Mouse (Mus musculus) thymus, postnatal 0 days (tissue): ENCODE measurements around the gene Lrba. TPM values are rescaled to one million over a fixed set of nuclear protein-coding genes. Genes with fewer than 3 reads are reported as not detected.

Experiments used
- DNase-seq: peaks from one replicate; pipeline ENCODE4 v3.0.0-alpha.2; 2015; ENCODE audit warnings: low spot score
- polyA plus RNA-seq: library from polyadenylated mRNA; unstranded; fragments of >200 nt; fragmentation: Nextera tagmentation; extraction: Ambion mirVana; gene quantifications from 2 replicates; pipeline ENCODE4 v1.2.1, GENCODE M21; 2015

Lrba gene
- polyA plus RNA-seq, 1 experiment from 2014 or later, result 4.4 TPM

DNA sequence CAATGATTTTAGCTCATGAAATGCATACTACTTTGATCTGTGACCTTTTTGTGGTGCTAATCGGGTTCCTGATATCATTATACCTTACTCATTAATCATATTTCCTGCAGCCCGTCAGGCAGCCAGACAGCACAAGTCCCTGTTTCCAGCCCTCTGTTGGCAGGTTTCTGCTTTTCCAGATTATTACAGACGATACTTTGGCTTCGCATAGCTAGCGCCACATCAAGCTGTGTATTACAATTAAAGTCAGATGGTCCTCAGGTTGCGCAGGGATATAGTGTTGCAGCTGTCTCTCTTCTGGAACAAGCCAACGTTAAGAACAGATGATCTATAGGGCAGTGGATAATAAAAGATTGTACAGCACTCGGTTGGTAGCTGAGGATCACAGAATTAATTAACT lies 443.7 kb downstream of the Lrba start:
- no peak for DNase-seq

DNA sequence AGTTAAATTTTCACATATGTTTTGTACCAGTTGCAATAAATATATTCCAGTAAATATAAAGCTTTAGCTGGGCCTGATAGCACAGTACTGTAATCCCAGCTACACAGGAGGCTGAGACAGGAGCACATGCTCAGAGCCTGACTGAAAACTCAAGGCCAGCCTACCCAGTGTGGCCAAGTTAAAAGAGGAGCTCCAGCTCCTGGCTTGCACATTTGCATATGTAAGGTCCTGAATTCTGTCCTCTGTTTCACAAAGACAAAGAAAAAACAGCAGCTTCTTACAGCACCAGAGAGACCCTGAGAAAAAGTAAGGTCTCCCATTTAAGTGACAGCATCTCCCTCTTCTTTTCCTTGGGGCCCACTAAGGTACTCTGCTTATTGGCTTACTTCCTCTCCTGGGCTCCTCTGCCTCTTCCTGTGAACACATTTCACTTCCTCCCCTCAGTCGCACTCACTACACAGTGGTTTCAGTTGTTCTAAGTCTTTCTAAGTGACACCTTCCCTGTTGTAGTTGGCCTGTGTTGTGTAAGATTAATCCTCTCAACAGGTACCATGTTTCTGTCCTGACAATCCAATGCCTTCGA lies 453.2 kb downstream of the Lrba start:
- DNase-seq, result peak; percentile 43

DNA sequence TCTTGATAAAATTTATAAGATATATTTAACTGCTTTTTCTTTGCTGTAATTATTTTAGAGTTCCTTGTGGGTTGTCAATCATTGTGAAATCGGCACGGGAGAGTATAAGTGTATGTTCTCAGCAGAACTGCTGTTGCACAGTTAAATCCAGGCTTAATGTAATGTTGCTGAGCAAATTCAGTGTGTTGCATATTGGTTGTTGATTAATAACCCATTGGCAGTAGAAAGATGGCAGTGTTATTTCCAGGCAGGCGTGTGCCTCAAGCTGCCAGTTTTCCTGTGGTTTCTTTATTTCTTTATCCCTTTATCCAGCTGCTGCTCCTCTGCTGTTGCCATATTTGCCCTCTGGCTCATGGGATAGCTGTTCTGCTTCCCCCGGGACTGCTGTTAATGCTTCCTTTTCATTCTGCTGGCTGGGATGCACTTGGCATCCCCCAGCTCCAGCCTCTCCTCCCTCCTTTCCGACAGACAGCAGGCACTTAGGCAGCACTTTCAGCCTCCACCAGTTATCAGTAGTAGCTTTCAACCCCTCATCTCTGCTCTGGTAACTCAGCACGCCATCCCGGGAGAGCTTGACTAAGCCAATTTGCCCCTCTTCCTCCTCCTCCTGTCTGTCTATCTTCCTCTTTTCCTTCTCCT lies 463.2 kb downstream of the Lrba start:
- DNase-seq, result no peak

- no peak for DNase-seq
These were observed 464.0 kb downstream of the Lrba start for GRCm38 (mm10) chr3:86688438-86688837.

DNA sequence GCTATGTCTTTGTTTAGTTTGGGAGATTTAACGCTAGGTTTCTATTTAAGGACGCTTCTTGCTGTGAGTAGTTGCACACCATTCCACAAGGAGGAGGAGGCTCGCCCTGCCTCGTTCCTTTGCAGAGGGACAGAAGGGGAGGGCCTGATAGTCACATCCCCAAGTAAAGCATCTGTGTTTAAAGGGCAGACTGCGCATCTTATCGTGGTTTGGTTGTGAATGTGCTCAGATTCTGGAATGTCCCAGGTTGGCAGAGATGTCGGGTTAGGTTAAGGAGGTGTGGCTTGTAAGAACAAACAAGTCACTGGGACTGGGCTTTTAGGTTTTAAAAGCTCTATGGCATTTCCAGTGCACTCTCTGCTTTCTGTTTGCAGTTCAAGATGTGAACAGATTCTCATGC lies 464.8 kb downstream of the Lrba start:
- no peak for DNase-seq

DNA sequence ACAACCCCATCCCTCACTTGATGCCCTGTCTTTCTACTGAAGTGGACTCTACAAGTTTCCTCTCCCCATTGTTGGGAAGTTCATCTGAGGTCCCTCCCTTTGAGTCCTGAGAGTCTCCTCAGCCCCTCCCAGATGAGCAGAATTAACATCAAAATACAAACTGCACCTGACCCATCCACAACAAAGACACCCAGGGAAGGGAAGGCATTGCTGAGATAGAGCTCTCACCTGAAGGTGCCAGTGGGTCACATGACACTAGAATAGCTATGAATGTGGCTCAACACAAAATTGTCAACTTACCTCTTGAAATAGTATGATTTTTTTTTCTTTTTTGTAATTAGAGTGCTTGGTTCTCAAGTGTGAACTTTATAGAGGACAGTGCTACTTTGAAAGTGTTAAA lies 468.3 kb downstream of the Lrba start:
- DNase-seq, result no peak

- DNase-seq, result no peak
These were observed 469.1 kb downstream of the Lrba start for GRCm38 (mm10) chr3:86693553-86693952.

- DNase-seq, result no peak
These were observed 474.5 kb downstream of the Lrba start for GRCm38 (mm10) chr3:86698947-86699346.

- DNase-seq, result no peak
These were observed 476.7 kb downstream of the Lrba start for GRCm38 (mm10) chr3:86701163-86701563.

DNA sequence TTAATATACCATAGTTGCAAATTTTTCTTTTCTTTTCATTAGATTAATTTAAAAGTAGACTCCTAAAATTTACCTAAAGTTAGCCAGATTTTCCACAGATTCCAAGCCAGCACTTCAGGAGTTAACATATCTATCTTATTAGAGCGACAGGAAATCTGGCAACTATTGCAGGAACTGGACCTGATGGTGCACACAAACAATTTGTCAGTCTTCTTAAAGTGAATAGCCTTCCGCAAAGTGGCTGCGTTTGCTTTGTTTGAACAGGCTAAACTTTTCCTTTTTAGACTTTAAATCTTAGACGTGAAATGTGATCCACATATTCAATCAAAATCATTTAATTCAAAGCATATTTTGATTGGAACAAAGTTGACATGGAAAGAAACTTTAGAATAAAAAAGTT lies 485.0 kb downstream of the Lrba start:
- DNase-seq, result no peak

- DNase-seq, result no peak
These were observed 487.1 kb downstream of the Lrba start for GRCm38 (mm10) chr3:86711530-86711929.

DNA sequence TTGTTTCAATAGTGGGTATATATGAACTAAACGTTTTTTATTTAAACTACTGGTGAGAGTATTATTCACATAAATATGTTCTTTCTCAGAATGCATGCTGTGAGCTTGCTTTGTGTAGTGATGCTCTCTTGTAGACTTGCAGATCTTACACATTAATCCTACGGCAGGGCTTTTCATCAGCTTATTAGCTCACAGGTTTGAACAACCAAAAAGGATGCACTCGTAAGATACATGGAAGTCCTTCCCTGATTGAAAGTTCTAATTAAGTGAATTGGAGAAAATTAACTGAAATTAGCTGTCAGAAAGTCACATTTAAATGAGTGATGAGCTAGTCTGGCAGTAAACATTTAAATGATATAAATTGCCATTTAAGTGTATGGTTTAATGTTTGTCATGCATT lies 488.3 kb downstream of the Lrba start:
- no peak for DNase-seq

DNA sequence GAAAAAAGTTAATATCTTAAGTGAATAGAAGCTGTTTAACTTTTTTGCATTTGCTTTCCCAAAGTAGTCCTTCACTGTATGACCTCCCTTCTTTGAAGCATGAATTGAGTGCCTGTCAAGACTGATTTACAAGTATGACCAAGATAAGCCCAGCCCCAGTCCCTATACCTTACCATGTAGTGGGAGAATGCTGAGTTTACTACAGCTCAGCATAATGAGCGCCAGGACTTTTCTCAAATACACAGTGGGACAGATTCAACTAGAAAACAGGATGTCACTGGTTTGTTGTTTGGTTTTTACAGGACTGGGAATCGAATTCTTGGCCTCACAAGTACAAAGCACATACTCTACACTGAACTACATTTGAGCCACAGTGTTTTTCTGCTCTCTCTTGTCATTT lies 490.0 kb downstream of the Lrba start:
- no peak for DNase-seq

DNA sequence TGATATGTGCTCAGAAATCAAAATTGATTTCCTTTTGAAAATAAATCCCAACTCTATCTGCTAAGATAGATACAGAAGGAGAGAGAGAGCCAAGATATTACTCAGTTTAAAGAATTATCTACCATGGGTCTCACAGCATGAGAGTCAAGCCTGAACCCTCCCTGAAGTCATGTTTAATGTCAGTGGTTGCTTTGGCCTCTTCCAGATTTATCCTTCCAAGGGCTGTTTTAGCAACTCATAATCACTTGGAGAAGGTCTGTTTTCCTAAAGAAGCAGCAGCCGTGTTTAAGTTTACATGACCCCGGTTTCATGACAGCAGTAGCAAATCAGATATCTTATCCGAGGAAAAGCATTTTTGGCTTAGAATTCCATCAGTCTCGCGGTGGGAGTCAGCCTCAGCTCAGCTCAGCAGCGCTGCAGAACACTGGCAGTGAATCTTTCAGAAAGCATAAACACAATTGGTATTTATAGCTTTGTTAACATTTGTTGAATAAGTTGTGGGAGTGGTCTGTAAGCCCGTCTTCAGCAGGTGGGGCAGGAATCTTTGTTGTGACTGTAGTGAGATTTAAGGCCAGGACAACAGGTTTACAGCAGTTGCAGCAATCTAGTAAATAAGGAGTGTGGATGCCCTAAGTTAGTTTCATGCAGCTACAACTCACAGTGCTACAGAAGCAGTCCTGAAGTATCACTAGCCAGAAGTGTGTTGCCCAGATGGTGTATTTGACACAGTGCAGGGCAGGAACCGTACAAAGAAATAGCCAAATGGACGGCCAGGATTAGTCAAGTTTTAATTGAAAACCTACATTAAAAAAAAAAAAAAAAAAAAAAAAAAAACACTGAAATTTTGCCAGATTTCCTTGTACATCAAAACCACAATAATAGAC lies 499.2 kb downstream of the Lrba start:
- DNase-seq, result no peak

DNA sequence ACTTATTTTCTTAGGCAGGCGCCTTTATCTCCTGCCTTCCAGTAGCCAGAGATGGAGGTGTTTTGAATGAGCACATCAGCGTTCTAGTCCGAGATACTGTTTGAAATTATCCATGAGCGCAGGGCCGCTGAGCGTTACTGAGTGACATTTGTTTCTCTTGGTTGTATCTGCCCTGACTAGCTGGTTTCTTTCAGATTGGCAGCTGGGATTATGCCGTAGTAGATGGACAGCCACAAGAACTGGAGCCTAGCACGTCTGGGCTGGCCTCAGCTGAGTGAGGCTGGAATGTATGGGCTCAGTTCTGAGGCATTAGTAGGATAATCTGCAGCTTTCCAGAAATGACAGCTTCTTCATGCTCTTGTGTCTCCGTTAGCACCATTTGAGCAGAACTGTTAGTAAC lies 500.6 kb downstream of the Lrba start:
- DNase-seq, result no peak

DNA sequence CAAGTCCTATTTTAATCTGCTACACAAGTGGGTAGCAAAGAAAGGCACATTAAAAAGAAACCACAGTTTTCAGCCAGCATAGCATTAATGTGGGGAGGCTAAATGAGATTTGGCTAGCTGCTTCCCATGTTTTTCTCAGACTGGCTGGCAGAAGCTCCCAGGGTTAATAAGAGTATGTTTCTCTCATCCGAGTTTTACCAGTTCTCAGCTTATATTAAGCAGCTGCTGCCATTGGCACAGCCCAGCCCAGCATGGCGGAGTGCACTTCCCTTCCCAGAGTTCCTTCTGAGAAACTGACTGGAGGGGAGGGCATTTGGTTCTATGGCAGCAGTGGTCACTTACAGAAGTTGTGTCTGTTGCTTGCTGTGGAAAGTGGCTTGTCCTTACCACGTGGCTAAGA lies 514.4 kb downstream of the Lrba start:
- DNase-seq, result no peak

DNA sequence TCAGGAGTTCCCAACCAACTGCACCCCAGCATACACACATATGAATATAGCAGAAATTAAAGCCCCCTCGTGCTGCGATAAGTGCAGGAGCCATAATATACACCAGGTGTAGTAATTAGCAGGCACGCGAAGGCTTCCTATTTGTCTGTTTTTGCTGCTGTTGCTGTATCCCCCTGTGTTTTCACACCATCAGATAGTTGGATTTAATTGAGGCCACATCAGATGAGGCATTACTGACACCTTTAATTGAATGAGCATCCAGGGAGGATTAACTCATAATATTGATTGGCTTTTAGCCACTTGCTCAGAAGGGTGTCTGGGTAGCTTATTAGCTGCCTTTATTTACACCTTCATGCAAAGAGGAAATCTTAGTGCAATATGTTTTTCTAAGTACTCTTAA lies 515.3 kb downstream of the Lrba start:
- DNase-seq, result no peak

- DNase-seq, result no peak
These were observed 520.9 kb downstream of the Lrba start for GRCm38 (mm10) chr3:86745348-86745747.

- no peak for DNase-seq
These were observed 521.5 kb downstream of the Lrba start for GRCm38 (mm10) chr3:86745769-86746512.

DNA sequence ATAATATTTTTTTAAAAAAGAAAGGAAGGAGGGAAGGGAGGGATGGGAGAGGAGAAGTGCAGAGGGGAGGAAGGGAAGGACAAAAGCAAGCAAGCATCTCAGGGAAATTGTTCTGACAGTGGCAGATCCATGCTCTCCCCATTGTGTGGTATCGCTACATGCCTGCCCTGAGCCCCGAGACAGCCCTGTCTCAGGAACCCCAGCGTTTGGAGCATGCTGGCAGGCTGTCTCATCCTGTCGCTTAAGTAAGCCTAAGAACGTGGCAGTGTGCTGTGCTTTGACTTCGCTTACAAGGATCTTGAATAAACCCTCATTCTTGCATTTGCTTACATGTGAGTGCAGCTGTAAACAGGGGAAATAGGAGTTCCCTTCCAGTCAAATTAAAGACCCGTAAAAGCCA lies 526.2 kb downstream of the Lrba start:
- DNase-seq, result no peak

DNA sequence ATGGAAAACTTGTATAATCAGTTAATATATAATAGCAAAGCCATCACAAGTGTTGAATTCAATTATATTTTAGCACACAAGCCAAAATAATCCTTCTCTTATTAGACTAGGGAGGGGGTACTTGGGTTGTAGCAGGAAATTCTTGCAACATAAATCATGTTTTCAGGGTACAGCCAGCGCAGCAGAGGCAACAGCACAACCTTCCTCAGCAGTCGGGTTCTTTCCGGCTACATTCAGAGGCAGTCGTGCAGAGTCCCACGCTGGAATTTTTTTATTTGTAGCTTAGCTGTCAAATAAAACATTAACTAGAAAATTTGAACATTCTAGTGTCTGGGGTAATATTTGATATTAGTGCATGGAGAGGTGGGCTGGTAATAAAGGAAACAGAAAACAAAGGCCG lies 529.7 kb downstream of the Lrba start:
- DNase-seq, result no peak
